12 mouse cellular contexts compared by ENCODE assay signal in genomic region chr1:173741656-173742055, GRCm38 (mm10). TPM values are rescaled to one million over a fixed set of nuclear protein-coding genes. Genes with fewer than 3 reads are reported as not detected.
DNase-seq lines count a peak whose midpoint lies in the region; ATAC-seq lines count a peak whose summit lies in the region.
"Had no signal": no experiment of that assay in that cellular context is flagged by ENCODE, and none has a peak within 500 bp of the region (broad histone marks: within the 10 kb centered on the region; RNA-seq: fewer than 3 reads in every experiment).

Ifi207 (minus strand) TSS chr1:173741747.

- H3K36me3 ChIP-seq in liver, embryonic 16.5 days (ENCODE audit: control insufficient read depth, insufficient read depth): no peaks in the 10 kb centered on the region
- no peaks in the 10 kb centered on the region for H3K36me3 ChIP-seq in liver, embryonic 11.5 days (ENCODE audit: control insufficient read depth, insufficient read depth, low read length)
- H3K36me3 ChIP-seq in midbrain, embryonic 14.5 days (ENCODE audit: control insufficient read depth, insufficient read depth, low read length): no peaks in the 10 kb centered on the region
- H3K36me3 ChIP-seq: heart, embryonic 13.5 days; liver, embryonic 15.5 days had no signal

- no peak for DNase-seq in liver, embryonic 11.5 days (ENCODE audit: low spot score)
- peak; percentile 79 for DNase-seq in adipocyte (ENCODE audit: low spot score)
- no peak for DNase-seq in frontal cortex, postnatal 25 days (ENCODE audit: low spot score in 2 of 2)
- DNase-seq in midbrain, embryonic 14.5 days: no peak
- DNase-seq: embryo, embryonic 11 days; thymus, postnatal 4 days had no signal

- H3K4me1 ChIP-seq in liver, embryonic 16.5 days (ENCODE audit: control insufficient read depth, low read depth, low read length): no peaks in the 10 kb centered on the region
- H3K4me1 ChIP-seq in liver, embryonic 11.5 days (replicated peaks; ENCODE audit: control insufficient read depth, insufficient read depth, low read length): no peaks in the 10 kb centered on the region
- no peaks in the 10 kb centered on the region for H3K4me1 ChIP-seq in midbrain, embryonic 14.5 days (ENCODE audit: control insufficient read depth, insufficient read depth, low read length)
- H3K4me1 ChIP-seq: heart, embryonic 13.5 days; liver, embryonic 15.5 days had no signal

- 35% methylated on average over 4 of the region's 4 CpGs for WGBS in liver, embryonic 16.5 days (ENCODE audit: insufficient replicate concordance)
- 66% methylated on average over 4 of the region's 4 CpGs for WGBS in liver, embryonic 11.5 days
- 76% methylated on average over 4 of the region's 4 CpGs for WGBS in midbrain, embryonic 14.5 days

- H3K4me3 ChIP-seq in liver, embryonic 16.5 days (ENCODE audit: low read depth, low read length): no peak within 1 kb of the TSS
- no peak within 1 kb of the TSS for H3K4me3 ChIP-seq in liver, embryonic 11.5 days (ENCODE audit: low read depth, low read length)
- no peak within 1 kb of the TSS for H3K4me3 ChIP-seq in midbrain, embryonic 14.5 days (replicated peaks; ENCODE audit: low read depth, low read length)
- H3K4me3 ChIP-seq: heart, embryonic 13.5 days; liver, embryonic 15.5 days had no signal

- H3K4me2 ChIP-seq in liver, embryonic 16.5 days (ENCODE audit: low read depth, low read length): no peak within 1 kb of the TSS
- H3K4me2 ChIP-seq in liver, embryonic 11.5 days: no peak within 1 kb of the TSS
- no peak within 1 kb of the TSS for H3K4me2 ChIP-seq in midbrain, embryonic 14.5 days (ENCODE audit: low read length)
- H3K4me2 ChIP-seq: heart, embryonic 13.5 days; liver, embryonic 15.5 days had no signal

- no peaks in the 10 kb centered on the region for H3K9me3 ChIP-seq in liver, embryonic 16.5 days (replicated peaks; ENCODE audit: control insufficient read depth, low read length)
- H3K9me3 ChIP-seq in liver, embryonic 11.5 days (ENCODE audit: control insufficient read depth, low read length): no peaks in the 10 kb centered on the region
- no peaks in the 10 kb centered on the region for H3K9me3 ChIP-seq in midbrain, embryonic 14.5 days (ENCODE audit: control insufficient read depth, low read length)
- H3K9me3 ChIP-seq: heart, embryonic 13.5 days; liver, embryonic 15.5 days had no signal

- no peak within 1 kb of the TSS for H3K27ac ChIP-seq in liver, embryonic 16.5 days (ENCODE audit: low read length)
- no peak within 1 kb of the TSS for H3K27ac ChIP-seq in liver, embryonic 11.5 days (ENCODE audit: low read depth, low read length)
- H3K27ac ChIP-seq in midbrain, embryonic 14.5 days (replicated peaks; ENCODE audit: low read depth, low read length): no peak within 1 kb of the TSS
- H3K27ac ChIP-seq: heart, embryonic 13.5 days; liver, embryonic 15.5 days had no signal

- H3K27me3 ChIP-seq in liver, embryonic 16.5 days (ENCODE audit: control insufficient read depth, insufficient read depth, low read depth, low read length): no peaks in the 10 kb centered on the region
- no peaks in the 10 kb centered on the region for H3K27me3 ChIP-seq in liver, embryonic 11.5 days (replicated peaks; ENCODE audit: control insufficient read depth, insufficient read depth, low read length)
- H3K27me3 ChIP-seq in midbrain, embryonic 14.5 days (ENCODE audit: control insufficient read depth, insufficient read depth, low read length): no peaks in the 10 kb centered on the region
- H3K27me3 ChIP-seq: heart, embryonic 13.5 days; liver, embryonic 15.5 days had no signal

- ATAC-seq in liver, embryonic 16.5 days (ENCODE audit: low read depth): 0 out of 2 replicates have a peak, but pooled peaks have one; percentile 39
- no peak for ATAC-seq in liver, embryonic 11.5 days (replicated peaks; ENCODE audit: low FRiP score)
- ATAC-seq in common myeloid progenitor, adult 5-6 weeks (replicated peaks; ENCODE audit: low read depth, poor library complexity, severe bottlenecking): peak; percentile 83
- ATAC-seq in megakaryocyte progenitor cell, adult 5-6 weeks (replicated peaks; ENCODE audit: poor library complexity): peak; percentile 79
- no peak for ATAC-seq in midbrain, embryonic 14.5 days (ENCODE audit: low FRiP score, low TSS enrichment)

- H3K9ac ChIP-seq in liver, embryonic 16.5 days (ENCODE audit: low read depth, low read length): no peak within 1 kb of the TSS
- H3K9ac ChIP-seq in liver, embryonic 11.5 days (ENCODE audit: low read depth, low read length): no peak within 1 kb of the TSS
- no peak within 1 kb of the TSS for H3K9ac ChIP-seq in midbrain, embryonic 14.5 days (replicated peaks; ENCODE audit: low read length)
- H3K9ac ChIP-seq: heart, embryonic 13.5 days; liver, embryonic 15.5 days had no signal

RNA-seq across cellular contexts. Expression of gene Ifi207, which starts in this region (rescaled TPM):
- 1.5 and 1.9 TPM in 2 replicates for polyA plus RNA-seq in liver, embryonic 16.5 days (2015; fragmentation: Nextera tagmentation; extraction: Ambion mirVana)
- polyA plus RNA-seq in liver, embryonic 11.5 days (2014; fragmentation: Nextera tagmentation; extraction: Ambion mirVana): 1.5 and 1.7 TPM in 2 replicates
- total RNA-seq in common myeloid progenitor, adult 5-6 weeks (2017): 0.50 and 1.3 TPM in 2 replicates
- total RNA-seq in megakaryocyte progenitor cell, adult 5-6 weeks (2015): 1.4 and 1.9 TPM in 2 replicates
- 0.33 and 0.88 TPM in 2 replicates for total RNA-seq in megakaryocyte progenitor cell, adult 5-6 weeks (2017)
- polyA plus RNA-seq in midbrain, embryonic 14.5 days (2014; fragmentation: Nextera tagmentation; extraction: Ambion mirVana): 1.1 TPM in 1 of 2 replicates, not detected in the other
- total RNA-seq: ES-E14 had no signal

Comparison
In these comparisons a context has a peak if more than half of its experiments do, and no peak if none do; other contexts are left out.
1. ATAC-seq: peak in liver, embryonic 16.5 days (single experiment), common myeloid progenitor, adult 5-6 weeks (single experiment) and megakaryocyte progenitor cell, adult 5-6 weeks (single experiment); none in liver, embryonic 11.5 days (single experiment) and midbrain, embryonic 14.5 days (single experiment).